Mouse (Mus musculus) T-helper 2 cell (primary cell): Measurements from ENCODE around the gene Hdgfl1.

Experiments
- in situ Hi-C: fragments of 300-600 bp; cut with MboI, MseI; formaldehyde crosslinking; loops from one replicate; pipeline ENCODE4 v1.15.1; 2025; ENCODE audit warnings: high pct_unique_total_duplicates

Gene Hdgfl1

DNA sequence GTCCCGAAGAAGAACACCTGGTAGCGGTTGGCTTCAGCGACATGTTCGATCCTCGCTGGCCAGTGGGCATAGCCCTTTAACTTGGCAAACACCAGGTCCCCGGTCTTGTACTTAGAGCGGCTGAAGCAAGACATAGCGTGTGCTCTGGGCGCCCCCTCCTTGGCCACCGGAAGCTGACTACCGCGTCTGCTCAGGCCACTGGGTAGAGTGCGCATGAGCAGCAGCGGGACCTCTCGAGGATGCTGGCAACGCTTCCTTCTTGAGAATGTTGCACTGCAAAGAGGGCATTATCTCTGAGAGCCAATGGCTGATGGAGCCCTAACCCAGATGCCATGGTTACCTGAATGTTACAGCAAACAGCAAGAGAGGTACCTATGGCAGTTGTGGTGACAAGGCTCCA, at the start of gene Hdgfl1:
Hdgfl1 (minus strand) TSS at position 211 of the 400 bp plus-strand sequence.
- in situ Hi-C loops = no loop called here

DNA sequence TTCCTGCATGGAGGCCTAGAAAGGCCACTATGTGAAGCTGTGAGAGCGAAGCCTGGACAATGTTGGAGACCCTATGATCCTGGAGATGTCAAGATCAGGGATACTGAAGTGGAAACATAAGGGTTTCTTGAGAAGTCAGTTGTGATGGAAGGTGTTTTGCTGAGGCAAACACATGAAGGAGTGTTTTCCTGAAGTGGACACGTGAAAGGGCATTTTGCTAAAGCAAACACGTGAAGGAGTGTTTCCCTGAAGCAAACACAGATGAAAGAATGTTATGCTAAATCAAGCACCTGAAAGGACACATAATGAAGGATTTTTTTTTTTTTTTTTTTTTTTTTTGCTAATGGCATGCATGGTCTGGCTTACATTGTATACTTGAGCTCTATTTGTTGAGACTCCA, 25.5 kb upstream of the Hdgfl1 start:
- in situ Hi-C loops = no loop called here

DNA sequence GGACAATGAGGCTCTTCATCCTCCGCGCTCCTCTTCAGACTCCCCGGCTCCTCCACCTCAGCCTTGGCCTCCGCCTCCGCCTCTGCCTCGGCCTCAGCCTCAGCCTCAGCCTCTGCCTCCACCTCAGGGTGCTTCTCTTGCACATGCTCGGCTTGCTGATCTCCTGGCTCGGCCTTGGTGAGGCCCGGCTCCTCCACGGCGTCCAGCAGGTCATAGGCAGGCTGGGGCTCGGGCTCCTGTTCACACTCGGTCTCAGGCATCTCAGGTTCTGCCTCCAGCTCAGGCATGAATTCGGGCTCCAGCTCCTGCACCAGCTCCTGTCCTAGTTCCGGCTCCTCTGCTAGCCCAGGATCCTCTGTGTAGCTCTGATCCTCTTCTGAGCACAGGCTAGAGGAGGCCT, 541 bp downstream of the Hdgfl1 start:
- in situ Hi-C loops = no loop called here

DNA sequence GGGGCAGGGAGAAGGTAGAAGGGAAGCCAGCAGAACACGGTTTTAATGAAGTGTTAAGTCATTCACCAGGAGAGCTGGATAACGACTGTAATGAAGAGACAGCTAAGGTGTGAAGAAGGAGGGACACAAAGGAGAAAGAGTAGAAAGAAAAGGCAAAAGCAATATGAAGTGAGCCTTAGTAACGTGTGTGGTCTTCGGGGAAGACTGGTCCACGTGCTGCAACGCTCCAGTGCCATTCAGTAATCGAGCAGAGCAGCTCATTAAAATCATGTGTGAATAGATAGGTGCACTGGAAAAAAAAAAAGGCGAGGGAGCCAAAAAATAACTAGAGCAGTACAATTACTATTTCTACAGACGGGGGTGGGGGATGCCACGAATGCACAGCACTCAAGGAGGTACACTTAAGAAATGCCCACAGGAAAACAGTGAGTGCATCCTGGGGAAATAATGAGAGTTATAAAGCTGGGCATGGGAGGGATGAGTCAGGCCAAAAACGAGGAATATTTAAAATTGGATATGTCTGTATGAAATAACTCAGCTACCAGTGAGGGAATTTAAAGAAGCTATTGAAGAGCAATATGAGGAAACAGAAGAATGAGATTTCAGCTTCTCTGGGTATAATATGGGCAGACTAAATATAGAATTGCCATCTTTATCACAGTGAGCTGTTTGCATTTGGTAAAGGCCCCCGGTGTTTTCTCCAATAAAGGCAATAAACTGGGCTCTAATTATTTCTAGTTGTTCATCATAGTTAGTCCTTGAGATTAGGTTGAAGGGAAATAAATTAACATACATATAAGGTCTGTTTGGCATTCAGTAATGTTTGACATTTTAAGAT, 7.8 kb downstream of the Hdgfl1 start:
- in situ Hi-C loops = no loop called here

DNA sequence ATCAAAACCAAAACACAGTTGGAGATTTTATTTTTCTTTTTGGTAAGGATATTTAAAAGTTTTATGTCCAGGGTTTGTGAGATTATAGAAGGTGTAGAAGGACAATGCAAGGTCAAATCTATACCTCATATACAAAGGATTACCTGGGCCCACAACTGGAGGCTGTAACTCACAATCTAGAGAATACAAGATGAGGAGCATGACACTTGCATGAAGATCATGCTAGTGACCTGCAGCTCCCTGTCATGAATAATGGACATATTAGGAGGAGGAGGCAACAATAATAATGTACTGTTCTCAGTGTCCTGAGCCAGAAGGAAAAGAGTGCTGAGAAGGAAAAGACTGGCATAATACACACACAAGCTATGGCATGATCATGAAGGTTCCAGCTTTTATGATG, 17.1 kb downstream of the Hdgfl1 start:
- in situ Hi-C loops = no loop called here

DNA sequence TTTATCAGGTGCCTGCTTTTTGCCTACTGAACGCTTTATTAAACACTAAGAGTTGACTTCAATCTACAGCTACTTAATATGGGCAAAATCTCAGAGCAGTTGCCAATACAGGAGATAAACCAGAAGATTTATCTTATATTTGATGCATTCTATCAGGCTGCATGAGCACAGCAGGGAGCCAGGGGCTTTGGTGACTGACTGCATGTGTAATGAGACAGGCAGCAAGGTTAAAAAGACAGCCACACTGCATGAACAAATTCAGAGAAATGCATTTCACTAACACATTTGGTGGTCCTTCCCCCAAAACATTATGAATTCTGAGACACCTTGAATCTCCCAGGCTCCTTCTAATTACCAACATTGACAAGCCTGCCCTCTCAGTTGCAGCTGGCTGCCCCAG, 17.6 kb downstream of the Hdgfl1 start:
- in situ Hi-C loops = no loop called here

DNA sequence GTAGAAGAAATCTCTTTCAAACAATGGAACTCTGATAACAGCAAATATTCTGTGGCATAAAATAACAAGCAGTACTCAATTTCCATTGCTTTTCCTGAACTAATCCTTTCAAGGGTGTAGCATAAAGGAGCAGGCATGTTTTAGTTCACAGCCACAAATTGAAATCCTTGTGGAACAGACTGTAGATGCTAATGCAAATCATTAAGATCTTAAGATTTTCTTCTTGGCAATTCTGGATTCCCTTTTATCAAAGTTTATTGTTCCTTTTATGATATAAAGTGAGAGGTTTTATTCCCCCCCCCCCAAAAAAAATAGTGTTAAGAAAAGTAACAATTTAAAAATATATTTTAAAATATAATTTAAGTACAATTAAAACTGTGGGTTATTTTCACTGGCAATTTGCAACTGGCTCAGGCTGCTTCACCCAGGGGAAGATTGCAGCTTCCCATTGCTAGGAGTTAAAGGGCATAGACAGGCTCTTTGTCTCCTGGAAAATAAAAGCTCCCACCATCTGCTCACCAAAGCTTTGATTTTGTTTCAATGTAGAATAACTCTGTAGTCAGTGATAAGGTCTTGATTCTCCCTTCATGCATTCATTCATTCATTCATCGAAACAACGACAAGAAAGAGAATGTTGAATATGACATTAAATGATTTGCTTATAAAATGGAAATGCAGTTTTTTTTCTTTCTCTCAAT, 24.1 kb downstream of the Hdgfl1 start:
- in situ Hi-C loops = no loop called here

DNA sequence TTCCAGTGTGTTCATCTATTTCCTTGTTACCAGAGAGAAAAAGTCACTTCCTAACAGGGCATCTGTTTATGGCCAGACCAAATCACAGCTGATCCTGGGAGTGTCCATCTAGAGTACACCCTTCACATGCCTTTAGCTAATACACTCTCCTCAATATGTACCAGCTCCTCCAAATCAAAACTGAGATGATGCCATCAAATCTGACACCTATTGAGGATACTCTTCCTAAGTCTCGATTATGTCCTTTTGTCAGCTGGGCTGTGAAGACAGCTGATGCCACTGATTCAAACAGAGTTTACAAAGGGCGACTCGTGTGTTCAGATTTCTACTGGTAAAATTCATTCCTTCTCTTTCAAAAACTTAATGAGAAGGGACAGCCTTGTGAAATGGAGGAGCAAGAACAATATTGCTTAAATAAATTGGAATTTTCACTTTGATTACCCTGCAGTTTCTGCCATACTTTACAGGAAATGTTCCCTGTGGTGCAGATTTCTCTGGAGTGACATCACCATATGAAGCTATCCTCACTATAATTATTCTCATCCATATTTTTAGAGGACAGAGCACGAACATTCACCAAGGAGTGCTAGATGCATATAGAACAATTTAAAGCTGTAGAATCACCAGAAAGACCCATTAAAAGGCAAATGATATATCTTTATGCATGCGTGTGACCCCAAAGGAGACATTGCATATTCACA, 24.8 kb downstream of the Hdgfl1 start:
- in situ Hi-C loops = no loop called here

DNA sequence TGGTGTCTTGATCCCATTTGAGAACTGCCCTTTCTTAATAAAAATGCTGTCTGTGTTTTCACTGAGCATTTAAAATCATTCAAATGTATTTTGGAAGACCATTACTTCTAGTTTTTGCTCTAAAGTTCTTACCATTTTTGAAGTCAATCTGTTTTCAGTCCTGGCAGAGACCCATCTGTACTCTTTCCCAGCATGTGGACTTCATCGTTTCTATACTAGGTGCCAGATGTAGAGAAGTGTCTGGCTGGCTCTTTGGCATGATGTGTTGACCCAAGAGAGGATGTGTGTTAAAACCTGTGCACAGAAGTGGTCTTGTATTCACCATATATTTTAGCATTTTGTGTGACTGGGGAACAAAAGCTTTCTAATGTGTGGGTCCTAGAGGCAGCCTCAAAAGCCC, 25.9 kb downstream of the Hdgfl1 start:
- in situ Hi-C loops = no loop called here

DNA sequence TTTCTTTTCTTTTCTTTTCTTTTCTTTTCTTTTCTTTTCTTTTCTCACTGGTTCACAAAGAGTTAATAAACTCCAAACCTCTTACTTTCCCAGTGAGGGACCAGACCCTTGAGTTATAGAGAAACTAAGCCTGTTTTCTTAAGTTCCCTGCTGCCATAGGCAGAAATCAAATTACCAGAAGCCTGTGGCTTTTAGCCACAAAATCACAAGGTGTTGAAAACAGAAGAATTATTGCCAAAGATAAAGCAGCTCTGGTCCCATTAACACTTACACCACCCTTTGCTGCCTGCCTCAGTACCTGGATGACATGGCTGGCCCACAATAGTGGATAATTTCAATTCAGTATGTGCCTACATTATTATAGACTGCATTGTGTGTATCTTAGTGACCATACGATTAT, 35.0 kb downstream of the Hdgfl1 start:
- in situ Hi-C loops = no loop called here

DNA sequence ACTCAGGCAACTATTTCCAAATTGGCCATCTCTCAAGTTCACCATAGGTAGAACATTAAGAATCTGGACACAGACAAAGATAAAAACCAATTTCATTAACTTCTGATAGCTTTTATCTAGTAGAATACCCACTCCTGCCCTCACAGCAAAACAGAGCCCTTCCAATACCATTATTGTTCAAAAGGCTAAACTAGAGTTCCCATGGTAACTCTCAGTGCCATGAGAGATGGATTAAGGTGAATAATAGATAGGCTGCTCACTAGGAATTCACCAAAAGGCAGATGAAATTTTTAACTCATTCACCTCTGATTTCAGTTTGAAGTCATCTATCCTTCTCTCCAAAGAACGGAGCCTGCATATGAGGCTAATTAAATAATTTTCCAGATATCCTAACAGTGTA, 45.7 kb downstream of the Hdgfl1 start:
- in situ Hi-C loops = loop anchor here (10.0 kb wide), 1 partner anchor 1509 kb away; no protein-coding TSS in a partner anchor

DNA sequence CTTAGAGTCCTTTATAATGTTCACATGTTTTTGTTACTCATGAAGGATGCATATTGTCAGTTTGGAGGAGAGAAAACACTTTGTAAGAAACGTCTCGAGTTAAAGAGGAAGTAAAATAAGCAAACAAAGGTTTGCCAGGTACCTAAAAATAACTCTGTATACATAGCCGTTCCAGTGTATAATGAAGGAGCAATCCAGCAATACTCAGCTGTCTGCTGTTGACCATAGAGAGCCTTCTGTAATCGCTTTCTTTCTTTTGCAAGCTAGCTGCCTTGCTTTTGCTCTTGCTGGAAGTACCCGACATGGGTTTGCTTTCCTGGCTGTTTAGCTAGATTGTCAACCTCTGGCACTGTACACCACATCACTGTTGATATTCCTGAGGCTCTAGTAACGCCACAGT, 48.6 kb downstream of the Hdgfl1 start:
- in situ Hi-C loops = loop anchor here (10.0 kb wide), 1 partner anchor 1507 kb away; no protein-coding TSS in a partner anchor

DNA sequence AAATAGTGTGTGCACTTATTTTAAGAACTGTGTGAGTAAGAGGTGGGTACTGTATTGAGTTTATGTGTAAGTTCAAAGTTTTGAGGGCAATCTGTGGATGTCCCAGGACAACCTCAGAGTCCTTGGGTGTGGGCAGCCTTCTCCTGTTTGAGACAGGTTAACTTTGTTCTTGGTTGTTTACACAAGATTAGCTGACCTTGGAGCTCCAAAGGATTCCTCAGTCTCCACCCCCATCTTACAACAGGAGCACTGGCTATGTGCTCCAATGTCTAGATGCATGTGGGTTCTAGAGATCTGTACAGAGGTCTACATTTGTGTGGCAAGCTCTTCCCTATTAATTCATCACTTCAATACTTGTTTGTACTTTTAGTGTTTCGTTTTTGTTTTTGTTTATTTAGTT, 49.0 kb downstream of the Hdgfl1 start:
- in situ Hi-C loops = loop anchor here (10.0 kb wide), 1 partner anchor 1506 kb away; no protein-coding TSS in a partner anchor

DNA sequence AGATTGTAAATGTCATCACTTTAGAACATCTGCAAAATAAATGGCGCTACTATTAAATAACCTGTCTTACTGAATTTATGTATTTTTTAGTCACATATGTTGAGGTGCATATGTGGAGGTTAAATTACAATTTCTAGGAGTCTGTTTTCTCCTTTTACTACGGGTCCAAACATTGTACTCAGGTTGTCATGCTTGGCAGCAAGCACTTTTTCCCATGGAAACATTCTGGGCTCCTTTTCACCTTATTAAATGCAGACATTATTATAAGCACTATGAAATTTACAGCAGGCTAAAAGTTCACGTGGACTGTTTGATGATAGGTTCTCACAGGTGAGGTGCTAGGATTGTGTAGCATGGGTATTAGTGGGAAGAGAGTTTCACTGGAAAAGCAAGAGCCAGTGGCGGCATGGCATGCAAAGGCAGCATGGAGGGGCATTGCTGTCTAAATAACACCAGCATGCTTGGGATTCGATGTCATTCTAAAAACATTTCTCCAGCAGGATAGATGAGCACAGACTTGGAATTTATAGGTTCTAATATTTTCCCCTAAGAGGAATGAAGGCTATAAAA, 50.7 kb downstream of the Hdgfl1 start:
- in situ Hi-C loops = no loop called here
